Mouse (Mus musculus) forebrain, embryonic 15.5 days (tissue): ENCODE results near the gene Unc50. TPM values are rescaled to one million over a fixed set of nuclear protein-coding genes. Genes with fewer than 3 reads are reported as not detected.

Experiments used
- ATAC-seq: fragments of 200-750 bp; cut with Nextera tagmentation; replicated peaks from 2 replicates; pipeline ENCODE4 v1.8.0; 2017; ENCODE audit warnings: mild to moderate bottlenecking, moderate TSS enrichment, moderate library complexity
- H3K27ac ChIP-seq: fragments of 300-500 bp; sonication (generic); replicated peaks from 2 replicates; pipeline ENCODE4 v1.5.1; 2015; ENCODE audit warnings: mild to moderate bottlenecking, inconsistent platforms
- H3K27me3 ChIP-seq: fragments of 300-500 bp; sonication (generic); 2 replicates; pipeline ENCODE4 v1.6.1; 2015; ENCODE audit warnings: inconsistent platforms
- H3K36me3 ChIP-seq: fragments of 300-500 bp; sonication (generic); 2 replicates; pipeline ENCODE4 v1.6.1; 2015; ENCODE audit warnings: mild to moderate bottlenecking, inconsistent platforms
- H3K4me1 ChIP-seq: fragments of 300-500 bp; sonication (generic); 2 replicates; pipeline ENCODE4 v1.6.1; 2015; ENCODE audit warnings: inconsistent platforms
- H3K4me2 ChIP-seq: fragments of 300-500 bp; sonication (generic); replicated peaks from 2 replicates; pipeline ENCODE4 v1.6.1; 2015; ENCODE audit warnings: mild to moderate bottlenecking, inconsistent platforms
- H3K4me3 ChIP-seq: fragments of 300-500 bp; sonication (generic); 2 replicates; pipeline ENCODE4 v1.5.1; 2015; ENCODE audit warnings: mild to moderate bottlenecking, inconsistent platforms
- H3K9ac ChIP-seq: fragments of 300-500 bp; sonication (generic); replicated peaks from 2 replicates; pipeline ENCODE4 v1.6.1; 2015; ENCODE audit warnings: mild to moderate bottlenecking, inconsistent platforms
- H3K9me3 ChIP-seq: fragments of 300-500 bp; sonication (generic); 2 replicates; pipeline ENCODE4 v1.6.1; 2016; ENCODE audit warnings: inconsistent platforms
- WGBS: fragments of 180-500 bp; shearing (Covaris S2); methylation state at CpG from one replicate; pipeline ENCODE4 v1.1.7; 2015; ENCODE audit warnings: mixed read lengths; 5-methylcytosine and 5-hydroxymethylcytosine counted together
- polyA plus RNA-seq: library from polyadenylated mRNA; unstranded; fragments of >200 nt; fragmentation: Nextera tagmentation; extraction: Ambion mirVana; gene quantifications from 2 replicates; pipeline ENCODE4 v1.2.1, GENCODE M21; 2015

The Unc50 gene
- polyA plus RNA-seq, 1 experiment from 2014 or later, result 128 TPM

DNA sequence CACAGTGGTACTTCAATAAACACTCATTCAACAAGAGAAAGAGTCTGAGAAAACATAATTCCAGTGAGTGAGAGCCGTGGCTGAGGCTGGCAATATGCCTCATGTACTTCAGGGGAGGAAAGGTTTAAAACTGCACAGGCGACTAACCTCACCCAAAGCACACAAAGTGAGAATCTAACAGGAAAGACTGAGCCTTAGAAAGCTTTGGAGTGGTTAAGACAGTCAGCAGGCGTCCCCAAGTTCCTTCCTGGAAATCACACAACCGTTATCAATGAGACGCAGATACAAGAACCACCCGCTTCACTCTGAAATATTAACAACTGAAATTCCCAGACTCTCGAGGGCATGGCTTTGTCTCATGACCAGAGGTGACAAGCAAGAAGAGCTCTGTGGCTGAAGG is 48.5 kb downstream of the Unc50 start:
- no peak overlapping the region for H3K4me2 ChIP-seq
- 78% methylated on average over 7 of the region's 7 CpGs for WGBS
- H3K4me3 ChIP-seq, result no peak overlapping the region
- no peak overlapping the region for H3K9ac ChIP-seq
- no peak for ATAC-seq
- H3K27ac ChIP-seq, result 0 out of 2 replicates have a peak overlapping the region, but pooled peaks have one; percentile 43
- H3K36me3 ChIP-seq, result no peaks in the 10 kb centered on the region
- H3K4me1 ChIP-seq, result no peaks in the 10 kb centered on the region; the same call in 1 of the 2 replicates
- H3K9me3 ChIP-seq, result no peaks in the 10 kb centered on the region
- no peaks in the 10 kb centered on the region for H3K27me3 ChIP-seq

DNA sequence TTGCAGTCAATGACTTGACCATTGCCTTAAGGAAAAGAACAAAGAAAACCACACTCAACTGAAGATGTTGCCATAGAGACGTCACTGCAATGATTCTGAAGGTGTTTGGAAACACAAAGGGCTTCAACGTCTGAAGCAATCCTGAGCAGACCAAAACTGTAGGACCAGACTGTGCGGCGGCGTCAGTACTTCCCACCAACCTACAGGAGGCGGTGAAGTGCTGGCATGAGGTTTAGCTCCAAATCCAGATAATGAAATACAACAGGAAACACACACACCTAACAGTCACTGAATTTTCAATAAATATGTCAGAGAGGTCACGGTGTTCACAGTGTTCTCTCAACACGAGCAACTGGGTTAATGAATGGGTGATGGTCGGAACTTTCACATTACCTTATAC is 49.1 kb downstream of the Unc50 start:
- no peak for ATAC-seq
- H3K4me1 ChIP-seq, result no peaks in the 10 kb centered on the region; the same call in 1 of the 2 replicates
- no peak overlapping the region for H3K4me2 ChIP-seq
- no peaks in the 10 kb centered on the region for H3K27me3 ChIP-seq
- H3K4me3 ChIP-seq, result no peak overlapping the region
- H3K36me3 ChIP-seq, result no peaks in the 10 kb centered on the region
- WGBS, result 70% methylated on average over 9 of the region's 9 CpGs
- H3K9ac ChIP-seq, result no peak overlapping the region
- H3K27ac ChIP-seq, result no peak overlapping the region
- H3K9me3 ChIP-seq, result no peaks in the 10 kb centered on the region

DNA sequence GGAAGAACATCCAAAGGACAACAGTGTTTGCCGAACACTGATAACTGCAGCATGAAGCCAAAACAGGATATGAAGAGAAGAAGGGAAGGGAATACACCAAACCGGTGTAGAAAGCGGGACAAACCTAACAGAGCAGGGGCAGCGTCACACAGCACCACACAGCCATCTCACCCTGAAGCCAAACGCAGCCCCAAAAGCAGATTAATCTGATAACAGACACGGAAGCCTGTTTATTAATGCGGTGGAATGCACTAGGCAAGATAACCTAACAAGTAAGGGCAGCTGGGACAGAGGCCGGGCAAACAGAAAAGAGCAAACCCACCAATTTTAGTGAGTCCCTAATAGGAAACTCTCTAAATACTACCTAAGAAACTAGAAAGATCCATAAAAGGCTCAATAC is 49.8 kb downstream of the Unc50 start:
- Histone ChIP-seq H3K4me1 (no peaks in the 10 kb centered on the region; the same call in 1 of the 2 replicates), H3K9me3 (no peaks in the 10 kb centered on the region), H3K9ac (no peak overlapping the region), H3K27ac (no peak overlapping the region), H3K4me3 (no peak overlapping the region), H3K27me3 (no peaks in the 10 kb centered on the region), H3K36me3 (no peaks in the 10 kb centered on the region), H3K4me2 (no peak overlapping the region)
- ATAC-seq, result no peak
- 91% methylated on average over 8 of the region's 8 CpGs for WGBS

GRCm38 (mm10) chr1:37480731-37481130 is 50.8 kb downstream of the Unc50 start:
- Histone ChIP-seq H3K36me3 (no peaks in the 10 kb centered on the region), H3K4me1 (no peaks in the 10 kb centered on the region; the same call in 1 of the 2 replicates), H3K9ac (no peak overlapping the region), H3K27me3 (no peaks in the 10 kb centered on the region), H3K9me3 (no peaks in the 10 kb centered on the region), H3K4me2 (no peak overlapping the region), H3K4me3 (no peak overlapping the region), H3K27ac (no peak overlapping the region)
- WGBS, result 89% methylated on average over 6 of the region's 6 CpGs
- no peak for ATAC-seq

- H3K4me3 ChIP-seq, result no peak overlapping the region
- H3K36me3 ChIP-seq, result no peaks in the 10 kb centered on the region
- no peaks in the 10 kb centered on the region for H3K27me3 ChIP-seq
- H3K4me1 ChIP-seq, result no peaks in the 10 kb centered on the region; the same call in 1 of the 2 replicates
- 91% methylated on average over 2 of the region's 2 CpGs for WGBS
- no peak overlapping the region for H3K27ac ChIP-seq
- H3K9me3 ChIP-seq, result no peaks in the 10 kb centered on the region
- H3K4me2 ChIP-seq, result no peak overlapping the region
- no peak overlapping the region for H3K9ac ChIP-seq
- no peak for ATAC-seq
Observed at GRCm38 (mm10) chr1:37481331-37481730, 51.4 kb downstream of the Unc50 start.

DNA sequence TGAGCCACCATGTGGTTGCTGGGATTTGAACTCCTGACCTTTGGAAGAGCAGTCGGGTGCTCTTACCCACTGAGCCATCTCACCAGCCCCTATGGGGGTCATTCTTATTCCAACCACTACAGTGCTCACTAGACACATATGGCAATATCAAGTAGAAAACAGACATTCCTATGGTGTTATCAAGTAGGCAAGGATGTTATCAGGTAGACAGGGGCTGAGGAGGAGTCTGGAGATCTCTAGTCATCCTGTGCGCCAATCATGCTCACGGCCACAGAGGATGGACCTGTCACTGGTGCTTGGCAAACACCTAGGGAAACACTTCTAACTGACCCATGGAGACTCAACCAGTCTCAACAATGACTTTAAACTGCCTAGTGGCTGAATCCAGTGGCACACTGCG is 54.7 kb downstream of the Unc50 start:
- H3K9me3 ChIP-seq, result no peaks in the 10 kb centered on the region
- no peak overlapping the region for H3K9ac ChIP-seq
- no peak overlapping the region for H3K4me3 ChIP-seq
- no peak for ATAC-seq
- 0 out of 2 replicates have a peak, but pooled peaks cover 4% of the 10 kb centered on the region for H3K36me3 ChIP-seq
- no peaks in the 10 kb centered on the region for H3K27me3 ChIP-seq
- H3K4me2 ChIP-seq, result no peak overlapping the region
- WGBS, result 93% methylated on average over 4 of the region's 4 CpGs
- no peak overlapping the region for H3K27ac ChIP-seq
- H3K4me1 ChIP-seq, result no peaks in the 10 kb centered on the region

DNA sequence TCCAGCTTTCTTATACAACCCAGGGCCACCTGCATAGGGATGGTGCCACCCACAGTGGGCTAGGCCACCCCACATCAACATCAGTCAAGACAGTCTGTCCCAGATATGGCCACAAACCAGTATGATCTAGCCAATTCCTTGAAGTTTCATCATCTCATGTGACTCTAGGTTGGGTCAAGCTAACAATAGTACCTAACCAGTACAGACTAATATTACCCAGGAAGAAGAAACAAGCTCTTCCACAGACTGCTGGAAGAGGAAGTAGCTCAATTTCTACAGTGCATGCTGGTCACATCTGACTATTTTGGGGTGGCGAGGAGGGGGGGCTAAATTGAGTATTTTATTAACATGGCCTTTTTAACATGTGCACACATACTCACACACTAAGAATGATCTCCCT is 56.5 kb downstream of the Unc50 start:
- no peak for ATAC-seq
- no peaks in the 10 kb centered on the region for H3K4me1 ChIP-seq
- H3K4me3 ChIP-seq, result no peak overlapping the region
- no peak overlapping the region for H3K4me2 ChIP-seq
- 92% methylated on average over 1 of the region's 1 CpGs for WGBS
- no peak overlapping the region for H3K9ac ChIP-seq
- H3K9me3 ChIP-seq, result no peaks in the 10 kb centered on the region
- no peak overlapping the region for H3K27ac ChIP-seq
- H3K36me3 ChIP-seq, result 0 out of 2 replicates have a peak, but pooled peaks cover 4% of the 10 kb centered on the region
- H3K27me3 ChIP-seq, result no peaks in the 10 kb centered on the region

DNA sequence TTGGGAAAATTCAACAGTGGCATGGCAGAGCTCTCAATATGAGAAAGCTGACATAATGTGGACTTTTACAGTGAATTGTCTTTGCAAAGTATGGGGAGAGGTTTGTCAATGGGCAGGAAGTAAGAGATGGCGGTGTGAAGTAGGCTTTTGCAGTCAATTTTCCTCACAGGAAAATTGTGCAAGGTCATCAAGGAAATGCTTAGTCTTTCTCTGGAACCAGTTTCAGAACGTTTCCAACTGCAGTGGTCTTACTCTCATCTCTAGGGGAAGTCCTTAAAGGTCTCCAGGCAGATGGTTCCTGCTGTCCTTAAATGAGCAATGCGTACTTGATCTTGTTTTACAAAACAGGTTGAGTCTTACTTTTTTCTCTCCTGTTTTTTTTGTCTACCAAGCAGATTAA is 57.1 kb downstream of the Unc50 start:
- 84% methylated on average over 3 of the region's 3 CpGs for WGBS
- ATAC-seq, result no peak
- Histone ChIP-seq H3K27me3 (no peaks in the 10 kb centered on the region), H3K9ac (no peak overlapping the region), H3K36me3 (0 out of 2 replicates have a peak, but pooled peaks cover 4% of the 10 kb centered on the region), H3K4me2 (no peak overlapping the region), H3K27ac (no peak overlapping the region), H3K4me3 (no peak overlapping the region), H3K9me3 (no peaks in the 10 kb centered on the region), H3K4me1 (no peaks in the 10 kb centered on the region)

- WGBS, result 88% methylated on average over 12 of the region's 12 CpGs
- no peak overlapping the region for H3K4me3 ChIP-seq
- H3K27me3 ChIP-seq, result no peaks in the 10 kb centered on the region
- no peaks in the 10 kb centered on the region for H3K4me1 ChIP-seq
- H3K36me3 ChIP-seq, result 0 out of 2 replicates have a peak, but pooled peaks cover 4% of the 10 kb centered on the region
- no peaks in the 10 kb centered on the region for H3K9me3 ChIP-seq
- H3K9ac ChIP-seq, result no peak overlapping the region
- H3K27ac ChIP-seq, result no peak overlapping the region
- H3K4me2 ChIP-seq, result no peak overlapping the region
- ATAC-seq, result no peak
Observed at GRCm38 (mm10) chr1:37488531-37488930, 58.6 kb downstream of the Unc50 start.

Other genes starting within 250 kb of the Unc50 start
- gene Cnga3, start 215.7 kb upstream of the Unc50 start, polyA plus RNA-seq, result 0.19 and 0.29 TPM in 2 replicates
- gene Inpp4a, start 130.3 kb upstream of the Unc50 start, polyA plus RNA-seq, result 55.0 and 56.0 TPM in 2 replicates
- 53.0 and 56.6 TPM in 2 replicates for gene Coa5, start within 50 bp of the Unc50 start, polyA plus RNA-seq
- gene Mgat4a, start 110.9 kb downstream of the Unc50 start, polyA plus RNA-seq, result 6.2 and 7.2 TPM in 2 replicates